Mouse (Mus musculus) cerebellum, adult 11 months (tissue): ENCODE data around the gene Dnajc9.
A peak's percentile ranks its signal among the peaks of the same experiment; 100 is the strongest.

ENCODE experiments used
- DNase-seq: peaks from one replicate; pipeline ENCODE4 v3.0.0; 2022

Gene Dnajc9

DNA sequence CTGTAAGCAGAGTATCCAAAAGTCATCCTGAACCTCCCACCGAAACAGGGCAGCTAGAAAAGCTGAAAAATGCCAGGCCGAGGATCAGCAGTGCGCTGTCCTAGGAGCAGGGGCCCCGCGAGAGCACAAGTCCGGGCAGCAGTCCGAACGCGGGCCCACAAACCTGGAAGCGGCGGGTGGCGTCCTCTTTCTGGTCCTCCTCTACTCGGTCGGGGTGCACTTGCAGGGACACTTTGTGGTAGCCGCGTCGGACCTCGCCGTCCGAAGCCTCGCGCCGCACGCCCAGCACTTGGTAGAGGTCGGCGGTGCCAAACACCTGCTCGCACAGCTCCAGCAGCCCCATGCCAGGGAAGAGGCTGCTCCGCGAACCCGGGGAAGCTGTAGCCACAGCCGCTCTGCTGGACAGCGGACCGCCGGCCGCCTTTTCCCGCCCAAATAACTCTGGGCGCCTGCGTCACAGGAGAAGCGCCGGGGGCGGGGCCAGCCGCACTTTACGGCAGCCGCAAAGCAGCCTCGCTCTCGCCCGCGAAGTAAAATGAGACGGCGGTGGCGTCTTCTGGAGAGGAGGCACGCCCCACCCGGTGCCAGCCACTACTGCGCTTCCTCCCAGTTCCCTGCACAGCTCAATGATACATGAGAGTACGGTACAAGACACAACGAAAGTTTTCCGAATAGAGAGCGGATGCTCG, at the start of gene Dnajc9:
Gene Dnajc9, minus strand, starts transcription at position 470 of the 689 bp plus-strand sequence.
- peak; percentile 92 for DNase-seq

DNA sequence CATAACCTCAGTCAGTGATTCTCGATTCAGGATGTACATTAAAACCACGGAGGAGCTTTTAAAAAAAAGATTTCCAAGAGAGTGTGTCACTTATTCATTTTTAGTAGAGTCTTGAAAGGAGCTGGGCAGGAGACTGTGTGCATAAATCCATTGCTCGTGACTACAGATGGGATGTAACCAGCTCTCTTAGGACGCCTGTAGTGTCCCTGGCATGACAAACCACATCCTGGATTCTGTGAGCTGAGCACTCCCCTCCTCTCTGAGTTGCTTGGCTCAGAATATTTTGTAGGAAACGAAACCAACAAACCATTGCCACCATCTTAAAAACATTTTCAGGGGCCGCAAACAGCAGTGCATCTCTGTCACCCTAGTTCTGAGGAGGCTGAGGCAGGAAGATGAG, 48.3 kb upstream of the Dnajc9 start:
- no peak for DNase-seq

DNA sequence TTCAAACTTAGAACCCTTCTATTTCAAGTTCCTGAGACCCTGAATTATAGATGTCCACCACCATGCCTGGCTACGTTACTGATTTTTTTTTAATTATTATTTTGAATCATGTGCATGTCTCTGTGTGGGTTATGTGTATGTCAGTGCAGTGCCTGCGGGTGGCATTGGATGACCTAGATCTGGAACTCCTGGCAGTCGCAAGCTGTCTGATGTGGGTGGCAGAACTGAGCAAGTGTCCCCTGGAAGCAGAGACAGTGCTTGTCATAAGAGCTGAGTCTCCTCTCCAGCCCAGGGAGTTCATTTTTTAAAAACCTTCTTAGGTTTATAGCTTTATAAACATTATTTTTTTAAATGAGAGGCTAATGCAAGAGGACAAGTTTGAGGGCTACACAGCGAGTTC, 43.7 kb upstream of the Dnajc9 start:
- DNase-seq, result no peak

DNA sequence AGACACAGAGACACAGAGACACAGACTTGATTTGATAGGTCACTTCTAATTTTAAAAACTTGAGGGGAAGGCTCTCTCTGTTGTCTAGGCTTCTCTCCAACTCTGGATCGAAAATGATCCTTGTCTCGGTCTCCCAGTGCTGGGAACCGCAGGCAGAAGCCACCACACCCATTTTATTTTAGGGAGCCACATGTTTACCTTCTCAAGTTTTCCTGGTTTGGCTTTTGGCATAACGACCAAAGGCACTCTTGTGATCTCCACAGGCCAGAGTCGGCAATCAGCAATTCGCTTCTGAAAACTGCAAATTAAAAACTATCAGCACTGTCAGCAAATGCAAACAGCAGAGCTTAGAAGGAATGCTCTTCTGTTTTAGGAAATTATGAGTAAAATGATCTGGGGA, 43.0 kb upstream of the Dnajc9 start:
- DNase-seq, result no peak

DNA sequence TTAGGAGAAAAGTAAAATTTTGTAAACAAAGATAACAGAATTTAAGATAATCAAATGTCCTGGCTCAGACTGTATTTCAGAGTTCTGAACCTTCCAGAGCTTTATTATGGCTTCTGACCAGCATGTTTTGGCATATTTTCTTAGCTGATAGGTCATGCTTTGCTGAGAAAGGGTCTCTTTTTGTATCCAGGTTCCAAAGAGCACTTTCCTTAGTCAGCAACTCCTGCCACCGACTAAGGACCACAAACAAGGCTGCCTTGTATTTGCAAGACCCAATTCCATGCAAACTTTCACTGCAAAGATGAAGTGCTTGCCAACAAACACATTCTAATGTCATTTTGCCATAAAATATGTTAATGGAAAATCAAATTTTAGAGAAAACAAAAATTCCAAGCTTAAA, 41.1 kb upstream of the Dnajc9 start:
- DNase-seq, result no peak

DNA sequence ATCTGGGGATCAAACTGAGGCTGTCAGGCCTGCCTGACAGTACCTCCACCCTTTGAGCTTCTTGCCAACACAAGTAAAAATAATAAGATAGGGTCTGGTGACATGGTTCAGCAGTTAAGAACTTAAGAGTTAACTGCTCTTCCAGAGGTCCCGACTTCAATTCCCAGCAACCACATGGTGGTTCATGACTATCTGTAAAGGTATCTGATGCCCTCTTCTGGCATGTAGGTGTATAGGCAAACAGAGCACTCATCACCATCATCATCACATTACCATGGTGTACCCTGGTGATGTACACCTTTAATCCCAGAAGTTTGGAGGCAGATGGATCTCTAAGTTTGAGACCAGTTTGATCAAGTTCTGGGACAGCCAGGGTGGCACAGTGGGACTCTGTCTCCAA, 39.9 kb upstream of the Dnajc9 start:
- DNase-seq, result no peak

DNA sequence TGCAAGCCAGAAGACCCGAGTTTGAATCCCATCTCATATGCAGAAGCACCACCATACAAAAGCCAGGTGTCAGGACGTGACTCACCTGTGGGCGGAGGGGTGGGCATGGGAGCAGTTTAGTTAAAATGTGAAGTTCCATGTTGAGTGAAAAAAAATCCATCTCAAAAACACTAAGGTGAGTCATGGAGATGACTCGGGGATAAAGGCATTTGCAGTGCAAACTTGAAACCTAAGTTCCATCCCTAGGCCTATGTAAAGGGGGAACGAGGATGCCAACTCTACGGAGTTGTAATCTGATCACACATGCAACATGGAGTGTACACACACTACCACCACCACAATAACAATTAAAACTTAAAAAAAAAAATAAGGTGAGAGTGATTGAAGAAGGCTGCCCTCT, 34.3 kb upstream of the Dnajc9 start:
- DNase-seq, result no peak

DNA sequence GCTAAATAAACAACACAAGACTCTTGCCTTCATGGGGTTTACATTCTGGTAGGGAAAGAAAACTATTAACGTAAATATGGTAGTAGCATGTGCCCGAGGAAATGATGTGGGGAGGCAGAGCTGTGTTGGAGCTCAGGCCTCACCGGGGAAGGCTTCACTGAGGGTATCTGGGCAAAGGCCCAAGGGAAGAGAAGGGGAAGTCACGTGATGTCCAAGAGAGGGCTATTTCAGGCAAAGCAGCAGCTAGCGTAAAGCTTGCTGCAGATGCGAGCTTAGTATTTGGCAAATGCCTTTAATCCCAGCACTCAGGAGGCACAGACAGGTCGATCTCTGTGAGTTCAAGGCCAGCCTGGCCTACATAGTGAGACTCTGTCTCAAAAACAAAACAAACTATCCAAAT, 33.5 kb upstream of the Dnajc9 start:
- DNase-seq, result no peak

DNA sequence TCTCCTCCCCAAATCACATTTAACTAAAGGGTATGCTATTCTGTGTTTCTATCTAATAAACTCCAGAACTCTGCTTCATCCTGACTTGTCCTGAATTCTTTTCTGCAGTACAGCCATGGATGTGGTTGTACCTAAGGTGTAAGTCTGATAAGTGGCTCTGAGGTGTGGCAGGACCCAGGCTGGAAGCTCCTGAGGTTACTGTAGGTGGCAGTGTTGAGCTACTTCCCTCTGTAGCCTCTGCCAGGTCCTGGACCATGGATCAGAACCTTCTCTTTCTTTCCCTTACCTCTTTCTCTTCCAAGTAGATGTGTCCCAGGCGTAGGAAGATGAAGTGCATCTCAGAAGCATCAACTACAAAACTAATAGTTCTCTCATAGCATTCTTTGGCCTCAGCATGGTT, 11.4 kb upstream of the Dnajc9 start:
- no peak for DNase-seq

DNA sequence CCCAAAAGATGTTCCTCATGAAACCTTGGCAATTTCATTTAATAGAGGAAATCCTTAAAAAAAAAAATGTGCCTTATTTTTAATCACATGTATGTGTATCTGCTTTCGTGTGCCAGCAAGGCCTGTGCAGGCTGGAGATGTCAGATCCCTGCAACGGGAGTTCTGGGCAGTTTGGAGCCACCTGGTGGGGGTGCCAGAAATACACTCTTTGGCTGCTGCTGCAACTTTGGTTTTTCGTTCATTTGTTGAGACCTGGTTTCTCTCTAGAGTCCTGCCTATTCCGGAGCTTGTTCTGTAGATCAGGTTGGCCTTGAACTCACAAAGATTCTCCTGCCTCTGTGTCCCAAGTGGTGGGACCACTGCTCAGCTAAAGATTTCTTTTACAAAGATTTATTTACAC, 10.2 kb upstream of the Dnajc9 start:
- no peak for DNase-seq

DNA sequence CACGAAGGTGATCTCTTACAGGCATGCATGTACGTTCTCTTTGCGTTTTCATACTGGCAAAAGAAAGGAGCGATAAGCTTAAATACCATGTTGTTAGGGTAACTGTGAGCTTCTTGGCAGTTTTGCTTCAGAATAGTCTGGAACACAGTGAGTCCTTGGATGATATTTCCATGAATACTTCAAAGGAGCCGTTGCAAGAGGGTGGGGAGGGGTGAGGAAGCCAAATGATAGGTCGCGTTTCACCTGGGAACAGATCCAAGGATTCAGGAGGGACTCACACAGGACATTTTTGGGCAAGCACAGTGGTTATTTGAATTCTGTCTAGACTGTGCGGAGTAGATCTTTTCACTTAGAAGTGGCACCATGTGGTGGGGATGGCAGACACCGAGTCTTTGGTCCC, 8.5 kb upstream of the Dnajc9 start:
- DNase-seq, result no peak

DNA sequence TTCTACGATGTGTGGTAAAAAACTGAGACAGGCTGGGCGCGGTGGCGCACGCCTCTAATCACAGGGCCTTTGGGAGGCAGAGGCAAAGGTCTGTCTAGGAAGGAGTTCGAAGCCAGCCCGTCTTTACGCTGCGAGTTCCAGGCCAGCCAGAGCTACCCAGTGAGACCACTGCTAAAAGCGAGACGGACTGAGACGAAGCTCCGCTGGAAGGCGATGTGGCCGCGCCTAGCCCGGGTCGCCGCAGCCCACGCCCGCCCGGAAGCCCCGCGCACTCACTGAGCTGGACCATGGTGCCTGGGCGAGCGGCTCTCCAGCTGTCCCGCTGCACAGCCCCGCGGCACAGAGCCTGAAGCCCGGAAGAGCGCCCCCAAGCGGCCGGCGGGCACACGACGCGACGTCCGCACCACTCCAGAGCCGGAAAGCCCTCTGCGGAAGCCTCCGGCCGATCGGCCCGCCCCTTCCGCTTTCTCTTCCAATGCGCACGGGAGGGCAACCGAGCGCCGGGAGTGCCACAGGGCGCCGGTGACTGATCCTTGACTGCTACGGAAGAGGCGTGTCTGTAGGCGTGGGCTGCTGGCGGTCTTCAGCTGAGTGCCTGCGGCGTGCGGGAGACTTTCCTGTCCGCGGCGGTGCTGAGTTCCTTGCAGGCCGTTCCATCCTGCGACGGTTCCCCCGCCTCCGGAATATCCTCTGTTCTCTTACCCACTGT, 4.6 kb upstream of the Dnajc9 start, which contains the start of gene Mrps16:
Gene Mrps16, minus strand, starts transcription at position 430 of the 709 bp plus-strand sequence.
- DNase-seq, result peak; percentile 95

DNA sequence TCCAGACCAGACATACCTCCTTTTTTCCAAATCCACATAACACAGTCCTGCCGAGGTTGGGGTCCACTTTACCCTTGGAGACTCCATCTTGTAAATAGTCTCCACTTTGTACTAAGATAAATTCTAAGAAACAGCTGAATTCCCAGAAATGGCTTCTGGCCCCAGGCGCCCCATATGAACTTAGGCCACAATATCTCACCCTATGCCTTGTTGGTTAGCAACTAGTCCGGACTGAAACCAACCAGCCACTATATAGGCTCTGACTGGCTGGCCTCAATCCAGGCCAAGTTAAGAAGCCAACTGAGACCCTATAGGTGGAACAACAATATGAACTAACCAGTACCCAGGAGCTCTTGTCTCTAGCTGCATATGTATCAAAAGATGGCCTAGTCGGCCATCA, 3.6 kb upstream of the Dnajc9 start:
- DNase-seq, result no peak

DNA sequence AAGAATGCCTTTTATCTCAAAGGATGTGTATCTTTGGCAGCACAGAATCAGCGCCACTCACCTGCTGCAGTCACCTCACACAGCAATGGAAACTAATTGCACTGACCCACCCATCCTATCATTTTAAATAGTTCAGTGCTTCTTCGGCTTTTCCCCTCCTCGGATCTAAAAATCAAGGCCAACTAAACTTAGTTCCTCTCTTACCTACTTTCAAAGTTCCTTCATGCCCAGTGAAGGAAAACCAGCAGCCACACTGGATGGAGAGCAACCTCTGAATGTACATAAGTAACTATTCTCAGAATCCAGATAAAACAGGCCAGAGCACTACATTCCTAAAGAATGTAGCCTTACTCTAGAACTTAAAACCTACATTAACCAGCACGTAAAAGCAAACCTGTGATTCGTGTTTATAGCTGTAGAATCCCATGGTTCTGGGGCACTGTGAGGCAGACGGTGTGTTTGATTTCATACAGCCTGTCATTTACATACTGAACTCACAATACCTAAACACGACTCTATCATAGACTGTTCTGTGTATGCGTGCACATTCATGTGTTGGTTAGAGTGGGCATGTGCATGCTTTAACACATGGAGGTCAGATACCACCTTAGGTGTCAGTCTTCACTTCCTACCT, 853 bp upstream of the Dnajc9 start:
- DNase-seq, result no peak

DNA sequence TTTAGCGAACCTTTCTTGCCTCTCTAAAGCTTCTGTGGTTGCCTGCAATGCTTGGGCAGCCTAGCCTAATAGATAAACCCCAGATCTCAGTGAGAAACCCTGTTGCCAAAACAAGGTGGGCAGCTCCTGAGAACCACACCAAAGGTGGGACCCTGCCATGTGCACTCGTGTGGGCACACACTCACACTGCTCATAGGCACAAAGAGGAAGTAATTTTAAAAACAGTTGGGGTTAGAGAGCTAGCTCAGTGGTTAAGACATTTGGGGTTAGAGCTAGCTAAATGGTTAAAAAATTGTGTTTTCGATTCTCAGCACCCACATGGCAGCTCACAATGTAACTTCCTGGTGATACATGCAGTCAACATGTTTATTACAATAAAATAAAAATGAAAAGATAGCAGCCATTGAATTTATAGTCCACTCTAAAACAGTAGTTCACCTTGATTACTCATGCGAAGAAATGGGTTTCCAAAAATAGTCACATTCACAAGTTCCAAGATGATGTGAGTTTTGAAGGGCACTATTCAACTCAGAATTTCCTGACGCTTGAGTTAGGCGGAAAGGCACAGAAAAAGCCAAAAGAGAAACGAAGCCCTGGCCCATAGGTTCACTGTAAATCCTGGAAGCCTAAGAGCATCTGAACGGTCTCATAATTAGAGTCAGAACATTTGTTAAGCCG, 8.8 kb downstream of the Dnajc9 start:
- no peak for DNase-seq

DNA sequence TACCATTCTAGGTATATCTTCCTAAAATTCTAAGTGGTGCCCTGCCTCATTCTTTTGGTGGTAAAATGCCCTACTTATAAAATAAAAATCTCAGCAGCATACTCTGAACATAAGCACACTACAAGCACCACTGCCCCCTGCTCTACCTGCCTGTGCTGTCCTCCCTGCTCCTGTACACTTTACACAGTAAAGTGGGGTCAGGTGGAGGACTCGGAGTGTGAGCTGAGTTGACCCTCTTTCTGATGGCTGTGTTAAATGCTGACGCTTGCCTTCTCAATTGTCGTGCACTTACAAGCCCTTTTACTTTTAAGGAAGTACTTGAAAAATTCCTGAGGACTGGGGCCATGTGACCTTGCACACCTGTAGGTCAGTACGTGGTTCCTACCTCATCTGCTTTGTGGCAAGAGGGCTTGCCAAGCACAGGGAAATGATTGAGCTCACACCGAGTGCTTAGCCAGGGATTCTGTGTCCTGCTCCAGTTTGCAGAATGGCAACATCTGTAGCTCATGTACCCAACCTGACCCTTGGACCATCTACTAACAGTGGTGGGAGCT, 9.5 kb downstream of the Dnajc9 start:
- no peak for DNase-seq

DNA sequence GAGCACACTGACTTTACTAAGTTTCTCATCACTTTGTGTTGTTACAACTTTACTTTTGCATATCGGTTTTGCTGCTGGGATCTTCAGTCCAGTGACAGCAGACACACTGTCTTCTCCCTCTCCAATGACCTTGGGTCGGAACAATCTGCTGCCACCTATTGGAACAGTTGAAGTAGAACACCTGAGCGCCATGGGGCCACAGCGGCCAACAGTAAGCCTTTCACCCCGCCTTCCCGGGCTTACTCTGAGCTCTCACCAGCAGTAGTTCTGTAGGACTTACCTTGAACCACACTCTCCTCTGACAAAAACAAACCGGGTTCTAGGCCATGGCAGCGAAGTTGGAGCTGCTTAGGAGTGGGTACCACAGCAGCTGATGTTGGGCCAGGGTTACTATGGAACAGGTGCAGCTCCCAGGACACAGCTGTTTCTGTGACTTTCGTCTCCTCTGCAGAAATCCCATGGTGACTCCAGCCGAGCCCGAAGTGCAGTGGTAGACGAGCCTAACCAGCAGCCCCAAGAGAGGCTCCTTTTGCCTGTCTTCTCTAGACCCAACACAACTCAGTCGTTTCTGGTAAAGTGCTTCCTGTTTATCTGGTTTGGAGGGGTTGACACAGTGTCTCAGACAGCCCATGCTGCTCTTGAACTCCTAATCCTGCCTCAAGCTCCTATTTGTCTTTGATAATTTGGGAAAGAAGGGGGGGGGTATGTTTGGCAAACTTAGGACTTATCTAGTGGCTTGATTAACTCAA, 10.2 kb downstream of the Dnajc9 start:
- DNase-seq, result no peak

DNA sequence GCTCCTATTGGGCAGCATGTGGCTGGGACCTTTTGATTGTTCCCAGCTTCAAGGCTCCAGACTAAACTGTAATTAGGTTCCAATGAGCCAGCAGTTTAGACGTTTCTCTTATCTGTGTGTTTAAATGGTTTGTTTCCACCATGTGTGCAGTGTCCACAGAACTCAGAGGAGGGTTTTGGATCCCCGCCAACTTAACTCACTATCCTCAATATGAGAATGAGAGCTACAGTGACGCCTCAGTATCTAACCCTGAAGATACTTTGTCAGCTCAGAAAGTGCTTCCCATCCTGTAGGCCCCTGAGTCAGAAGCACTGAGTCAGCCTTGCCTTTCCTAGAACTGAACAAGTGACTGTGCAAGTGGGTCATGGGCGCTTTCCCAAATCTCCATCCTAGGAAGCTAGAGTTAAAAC, 11.6 kb downstream of the Dnajc9 start:
- no peak for DNase-seq

DNA sequence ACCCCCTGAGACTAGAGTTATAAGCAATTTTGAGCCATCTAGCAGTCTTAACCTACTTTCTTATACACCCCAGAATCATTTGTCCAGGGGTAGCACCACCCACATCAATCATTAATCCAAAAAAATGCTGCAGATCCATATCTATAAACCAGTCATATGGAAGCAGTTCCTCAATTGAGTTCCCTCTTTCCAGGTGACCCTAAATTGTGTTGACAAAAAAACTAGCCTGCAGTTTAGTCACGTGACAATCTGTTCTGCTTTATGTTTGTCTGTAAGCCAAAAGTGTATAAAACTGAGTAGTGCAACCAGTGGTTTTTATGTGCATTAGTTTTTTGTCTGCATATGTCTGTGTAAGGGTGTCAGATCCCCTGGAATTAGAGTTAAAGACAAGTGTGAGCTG, 16.9 kb downstream of the Dnajc9 start:
- no peak for DNase-seq

DNA sequence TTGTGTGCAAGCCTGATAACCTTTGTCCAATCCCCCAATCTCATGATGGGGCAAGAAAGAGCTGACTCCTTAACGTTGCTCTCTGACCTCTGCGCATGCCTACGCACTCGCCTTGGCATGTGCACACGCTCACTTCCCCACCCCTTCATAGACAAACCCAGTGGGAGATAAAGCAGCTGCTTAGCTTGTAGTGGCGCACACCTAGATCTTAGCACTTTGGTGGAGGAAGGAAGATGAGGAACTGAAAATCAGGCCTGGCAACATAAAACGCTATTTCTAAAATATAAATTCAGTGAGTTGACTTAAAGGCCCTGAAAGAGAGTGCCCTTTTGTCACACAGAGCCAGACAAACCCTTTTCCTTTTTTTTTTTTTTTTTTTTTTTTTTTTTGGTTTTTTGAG, 17.9 kb downstream of the Dnajc9 start:
- DNase-seq, result no peak

DNA sequence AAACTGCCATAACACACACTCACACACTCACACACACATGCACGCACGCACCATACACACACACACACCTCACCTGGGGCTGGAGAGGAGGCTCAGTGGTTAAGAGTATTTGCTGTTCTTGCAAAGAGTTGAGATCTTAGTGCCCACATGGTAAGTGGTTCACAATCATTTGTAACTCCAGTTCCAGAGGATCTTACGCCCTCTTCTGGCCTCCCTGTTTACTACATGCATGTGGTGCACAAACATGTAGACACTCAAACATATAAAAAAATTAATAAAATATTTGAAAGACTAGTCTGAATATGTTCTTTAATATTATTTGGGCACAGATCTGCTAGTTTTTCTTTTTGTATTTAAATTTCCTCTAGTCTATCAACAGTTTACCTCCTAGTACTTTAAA, 20.4 kb downstream of the Dnajc9 start:
- DNase-seq, result no peak

DNA sequence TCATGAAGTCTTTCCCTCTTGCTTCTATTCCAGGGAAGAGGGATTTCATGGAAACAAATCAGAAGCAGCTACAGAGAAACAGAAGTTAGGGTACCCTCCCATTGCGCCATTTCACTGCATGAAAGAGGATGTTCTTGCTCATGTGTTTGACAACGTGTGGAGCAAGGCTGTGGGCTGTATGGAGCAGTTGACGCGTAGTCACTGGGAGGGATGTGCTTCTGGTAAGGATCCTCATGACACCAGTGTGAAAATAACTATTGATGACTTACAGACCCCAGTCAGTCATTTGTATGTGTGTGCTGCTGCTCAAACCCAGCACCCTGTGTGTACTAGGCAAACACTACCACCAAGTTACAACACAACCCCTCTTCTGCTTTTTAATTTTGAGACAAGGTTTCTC, 25.5 kb downstream of the Dnajc9 start:
- DNase-seq, result no peak
